Mouse (Mus musculus): ENCODE measurements around the gene Rnaseh2b. TPM values are rescaled to one million over a fixed set of nuclear protein-coding genes. Genes with fewer than 3 reads are reported as not detected.
A peak's percentile ranks its signal among the peaks of the same experiment; 100 is the strongest.

Rnaseh2b gene
- polyA plus RNA-seq, 1 experiment = 11.3 TPM

DNA sequence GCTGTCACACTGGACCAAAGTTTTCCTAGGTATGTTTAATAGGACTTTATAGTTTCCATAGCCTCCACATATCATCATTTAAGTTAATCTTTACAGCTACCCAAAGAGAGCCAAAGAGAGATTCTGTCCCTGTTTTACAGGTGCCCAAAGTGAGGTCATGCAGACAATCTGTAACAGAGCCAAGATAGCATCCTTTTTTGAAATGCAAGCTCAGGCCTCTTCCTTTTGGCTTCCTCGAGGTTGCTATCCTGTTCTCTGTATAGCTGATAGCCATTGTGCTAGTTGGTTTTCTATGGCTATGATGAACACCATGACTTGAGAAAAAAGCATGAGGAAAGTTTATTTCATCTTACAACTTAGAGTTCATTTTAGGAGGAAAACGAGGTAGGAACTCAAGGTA, 83.7 kb downstream of the Rnaseh2b start:
- Histone ChIP-seq H3K36me3 (ENCODE audit: control insufficient read depth, insufficient read depth, low read length) (peaks cover 5% of the 10 kb centered on the region; the same call in 1 of the 2 replicates), H3K4me3 (ENCODE audit: control insufficient read depth, insufficient read depth, low read length) (no peak overlapping the region), H3K27ac (ENCODE audit: control insufficient read depth, insufficient read depth, low read length) (no peak overlapping the region), H3K27me3 (ENCODE audit: control insufficient read depth, insufficient read depth, low read length) (no peaks in the 10 kb centered on the region), H3K4me1 (replicated peaks; ENCODE audit: control insufficient read depth, insufficient read depth, low read length) (no peaks in the 10 kb centered on the region)
- DNase-seq = no peak
- no peak for TF ChIP-seq POLR2A (IDR thresholded peaks at IDR 0.05; ENCODE audit: control insufficient read depth, extremely low read depth, insufficient read depth, low read length, poor library complexity)
- no peak for TF ChIP-seq CTCF (IDR thresholded peaks at IDR 0.05; ENCODE audit: borderline replicate concordance, control insufficient read depth, extremely low read depth, insufficient read depth, low read length, poor library complexity)
- WGBS = 68% methylated on average over 2 of the region's 2 CpGs

GRCm38 (mm10) chr14:62379391-62379790, 87.0 kb downstream of the Rnaseh2b start:
- H3K36me3 ChIP-seq (ENCODE audit: control insufficient read depth, insufficient read depth, low read length) = peaks cover 5% of the 10 kb centered on the region; the same call in 1 of the 2 replicates
- H3K4me1 ChIP-seq (replicated peaks; ENCODE audit: control insufficient read depth, insufficient read depth, low read length) = no peaks in the 10 kb centered on the region
- no peak for TF ChIP-seq CTCF (IDR thresholded peaks at IDR 0.05; ENCODE audit: borderline replicate concordance, control insufficient read depth, extremely low read depth, insufficient read depth, low read length, poor library complexity)
- H3K27ac ChIP-seq (ENCODE audit: control insufficient read depth, insufficient read depth, low read length) = no peak overlapping the region
- no peak for DNase-seq
- H3K4me3 ChIP-seq (ENCODE audit: control insufficient read depth, insufficient read depth, low read length) = no peak overlapping the region
- WGBS = 100% methylated on average over 2 of the region's 2 CpGs
- H3K27me3 ChIP-seq (ENCODE audit: control insufficient read depth, insufficient read depth, low read length) = no peaks in the 10 kb centered on the region

- 92% methylated on average over 6 of the region's 6 CpGs for WGBS
- Histone ChIP-seq H3K4me1 (replicated peaks; ENCODE audit: control insufficient read depth, insufficient read depth, low read length) (no peaks in the 10 kb centered on the region), H3K27ac (ENCODE audit: control insufficient read depth, insufficient read depth, low read length) (no peak overlapping the region), H3K27me3 (ENCODE audit: control insufficient read depth, insufficient read depth, low read length) (no peaks in the 10 kb centered on the region), H3K4me3 (ENCODE audit: control insufficient read depth, insufficient read depth, low read length) (no peak overlapping the region), H3K36me3 (ENCODE audit: control insufficient read depth, insufficient read depth, low read length) (peaks cover 5% of the 10 kb centered on the region; the same call in 1 of the 2 replicates)
- no peak for DNase-seq
- no peak for TF ChIP-seq POLR2A (IDR thresholded peaks at IDR 0.05; ENCODE audit: control insufficient read depth, extremely low read depth, insufficient read depth, low read length, poor library complexity)
- TF ChIP-seq CTCF (IDR thresholded peaks at IDR 0.05; ENCODE audit: borderline replicate concordance, control insufficient read depth, extremely low read depth, insufficient read depth, low read length, poor library complexity) = no peak
Measured at GRCm38 (mm10) chr14:62380606-62381005, 88.2 kb downstream of the Rnaseh2b start.

DNA sequence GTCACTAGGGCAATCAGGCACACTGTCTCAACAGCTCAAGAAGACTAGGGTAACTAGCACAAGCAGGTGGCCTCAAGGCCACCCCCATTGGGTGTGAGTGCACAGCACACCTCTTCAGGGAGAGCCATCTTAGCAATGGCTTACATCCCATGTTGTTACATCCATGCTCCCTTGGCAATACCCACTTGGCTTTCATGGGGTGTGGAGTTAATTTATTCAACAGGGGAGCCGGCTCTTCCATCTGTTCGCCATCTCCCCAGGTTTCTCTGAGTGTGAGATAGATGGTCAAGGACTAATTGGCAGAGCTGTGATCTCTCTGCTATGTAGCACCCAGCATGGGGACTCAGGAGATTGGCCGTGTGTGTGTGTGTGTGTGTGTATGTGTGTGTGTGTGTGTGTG, 90.7 kb downstream of the Rnaseh2b start:
- Histone ChIP-seq H3K4me3 (ENCODE audit: control insufficient read depth, insufficient read depth, low read length) (no peak overlapping the region), H3K4me1 (replicated peaks; ENCODE audit: control insufficient read depth, insufficient read depth, low read length) (no peaks in the 10 kb centered on the region), H3K36me3 (ENCODE audit: control insufficient read depth, insufficient read depth, low read length) (peaks cover 1% of the 10 kb centered on the region; the same call in 1 of the 2 replicates), H3K27ac (ENCODE audit: control insufficient read depth, insufficient read depth, low read length) (no peak overlapping the region), H3K27me3 (ENCODE audit: control insufficient read depth, insufficient read depth, low read length) (no peaks in the 10 kb centered on the region)
- no peak for TF ChIP-seq POLR2A (IDR thresholded peaks at IDR 0.05; ENCODE audit: control insufficient read depth, extremely low read depth, insufficient read depth, low read length, poor library complexity)
- TF ChIP-seq CTCF (IDR thresholded peaks at IDR 0.05; ENCODE audit: borderline replicate concordance, control insufficient read depth, extremely low read depth, insufficient read depth, low read length, poor library complexity) = no peak
- WGBS = 100% methylated on average over 3 of the region's 3 CpGs
- no peak for DNase-seq

DNA sequence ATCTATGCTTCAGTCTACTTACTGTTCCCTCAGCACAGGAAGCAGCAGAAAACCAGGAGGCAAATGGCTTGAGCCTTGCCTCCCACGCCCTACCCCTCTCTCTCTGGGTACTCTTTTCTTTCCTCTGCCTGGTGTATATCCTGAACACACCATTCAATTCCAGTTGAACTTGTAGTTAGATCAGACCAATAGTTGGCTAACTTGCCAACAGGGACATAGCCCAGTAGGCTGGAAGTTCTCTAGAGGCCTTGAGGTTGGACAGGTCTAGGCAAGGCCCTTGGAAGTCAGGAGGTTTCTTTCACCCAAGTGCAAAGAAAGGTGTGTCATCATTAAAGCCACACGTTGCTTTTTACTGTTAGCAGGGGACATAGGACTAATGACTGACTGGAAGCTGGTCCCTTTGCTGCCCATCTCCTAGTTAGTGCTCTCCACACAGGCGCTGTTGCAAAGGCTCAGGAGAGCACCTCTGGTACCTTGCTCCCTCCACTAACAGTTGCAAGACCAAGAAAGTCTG, 91.5 kb downstream of the Rnaseh2b start:
- no peak for DNase-seq
- Histone ChIP-seq H3K27me3 (ENCODE audit: control insufficient read depth, insufficient read depth, low read length) (no peaks in the 10 kb centered on the region), H3K27ac (ENCODE audit: control insufficient read depth, insufficient read depth, low read length) (no peak overlapping the region), H3K36me3 (ENCODE audit: control insufficient read depth, insufficient read depth, low read length) (no peaks in the 10 kb centered on the region), H3K4me3 (ENCODE audit: control insufficient read depth, insufficient read depth, low read length) (no peak overlapping the region), H3K4me1 (replicated peaks; ENCODE audit: control insufficient read depth, insufficient read depth, low read length) (no peaks in the 10 kb centered on the region)
- TF ChIP-seq CTCF (IDR thresholded peaks at IDR 0.05; ENCODE audit: borderline replicate concordance, control insufficient read depth, extremely low read depth, insufficient read depth, low read length, poor library complexity) = no peak
- TF ChIP-seq POLR2A (IDR thresholded peaks at IDR 0.05; ENCODE audit: control insufficient read depth, extremely low read depth, insufficient read depth, low read length, poor library complexity) = no peak
- WGBS = 91% methylated on average over 3 of the region's 3 CpGs

DNA sequence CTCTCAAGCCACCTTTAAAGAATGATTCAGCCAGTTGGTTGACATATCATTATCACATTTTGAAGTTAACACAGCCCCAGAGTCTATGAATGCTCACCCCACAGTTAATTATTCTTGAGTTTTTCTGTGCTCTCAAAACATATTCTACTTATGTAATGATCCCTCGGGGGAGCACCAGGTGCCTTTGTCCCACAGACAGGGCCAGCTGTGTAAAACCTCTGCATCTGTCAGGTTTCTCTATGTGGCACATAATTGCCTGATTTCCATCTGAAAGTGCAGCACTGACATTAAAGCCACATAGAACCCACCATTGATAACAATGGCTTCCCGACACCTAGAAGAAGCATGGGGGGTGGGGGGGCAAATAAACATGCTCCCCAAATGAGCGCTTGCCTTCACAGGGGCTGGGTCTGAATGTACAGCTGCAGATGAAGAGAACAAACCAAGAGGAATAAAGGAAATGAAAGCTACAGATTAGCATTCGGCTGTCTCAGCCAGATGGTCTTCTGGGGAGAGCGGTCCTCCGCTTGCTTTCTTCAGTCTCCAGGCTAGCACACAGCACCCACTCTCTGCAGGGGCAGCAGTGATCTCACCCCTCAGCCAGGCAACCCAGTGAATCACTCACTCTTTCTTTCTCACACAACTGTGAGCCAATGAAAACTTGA, 96.8 kb downstream of the Rnaseh2b start:
- Histone ChIP-seq H3K36me3 (ENCODE audit: control insufficient read depth, insufficient read depth, low read length) (no peaks in the 10 kb centered on the region), H3K27me3 (ENCODE audit: control insufficient read depth, insufficient read depth, low read length) (no peaks in the 10 kb centered on the region), H3K4me1 (replicated peaks; ENCODE audit: control insufficient read depth, insufficient read depth, low read length) (peaks cover 9% of the 10 kb centered on the region), H3K4me3 (ENCODE audit: control insufficient read depth, insufficient read depth, low read length) (no peak overlapping the region), H3K27ac (ENCODE audit: control insufficient read depth, insufficient read depth, low read length) (no peak overlapping the region)
- TF ChIP-seq CTCF (IDR thresholded peaks at IDR 0.05; ENCODE audit: borderline replicate concordance, control insufficient read depth, extremely low read depth, insufficient read depth, low read length, poor library complexity) (no peak), POLR2A (IDR thresholded peaks at IDR 0.05; ENCODE audit: control insufficient read depth, extremely low read depth, insufficient read depth, low read length, poor library complexity) (no peak)
- WGBS = 28% methylated on average over 6 of the region's 6 CpGs
- DNase-seq = peak; percentile 4
